Mouse (Mus musculus): ENCODE measurements around the gene Foxn2. TPM values are rescaled to one million over a fixed set of nuclear protein-coding genes. Genes with fewer than 3 reads are reported as not detected.
"Not testable (repeated sequence)": the region's sequence is repeated elsewhere in the genome, so short reads cannot be mapped to it uniquely, and the experiment has no call there.

Gene Foxn2
- total RNA-seq (2015; ENCODE audit: low replicate concordance) (16.3 and 17.3 TPM in 2 replicates), total RNA-seq (2017; ENCODE audit: low replicate concordance) (13.4 and 21.0 TPM in 2 replicates)

DNA sequence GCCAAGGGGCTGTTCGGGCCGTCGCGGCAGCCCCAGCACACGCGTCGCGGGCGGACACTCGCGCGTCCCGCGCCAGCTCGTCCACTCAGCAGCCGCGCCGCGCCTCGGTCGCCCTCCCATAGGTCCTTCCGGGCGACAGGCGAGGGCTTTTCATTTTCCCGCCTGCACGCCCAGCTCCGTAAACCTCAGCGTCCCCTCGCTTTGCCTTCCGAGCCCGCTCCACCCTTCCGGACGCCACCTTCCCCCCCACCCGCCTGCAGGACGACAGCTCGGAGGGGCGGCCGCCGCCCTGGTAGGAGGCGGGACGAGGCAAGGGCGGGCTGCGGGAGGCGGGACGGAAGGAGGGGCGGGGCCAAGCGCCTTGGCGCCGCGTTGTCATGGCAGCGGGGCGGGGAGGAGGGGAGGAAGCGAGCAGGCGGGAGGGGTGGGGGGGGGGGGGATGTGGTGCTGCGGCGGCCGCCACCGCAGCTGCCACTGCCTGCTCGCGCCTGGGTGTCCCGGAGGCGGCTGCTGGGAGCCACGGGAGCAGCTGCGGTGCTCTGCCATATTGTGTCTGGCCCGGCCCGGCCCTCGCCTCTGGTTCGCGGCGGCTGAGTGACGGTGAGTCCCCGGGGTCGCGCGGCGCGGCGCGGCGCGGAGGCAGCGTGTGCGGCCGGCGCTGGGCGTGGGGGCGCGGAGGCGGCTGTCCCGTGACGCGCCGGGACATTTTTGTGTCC lies at the start of gene Foxn2:
Gene Foxn2 (plus strand): TSS at position 427 of the 716 bp plus-strand sequence.
- ATAC-seq (replicated peaks; ENCODE audit: low FRiP score, poor library complexity, severe bottlenecking): peak; percentile 95

DNA sequence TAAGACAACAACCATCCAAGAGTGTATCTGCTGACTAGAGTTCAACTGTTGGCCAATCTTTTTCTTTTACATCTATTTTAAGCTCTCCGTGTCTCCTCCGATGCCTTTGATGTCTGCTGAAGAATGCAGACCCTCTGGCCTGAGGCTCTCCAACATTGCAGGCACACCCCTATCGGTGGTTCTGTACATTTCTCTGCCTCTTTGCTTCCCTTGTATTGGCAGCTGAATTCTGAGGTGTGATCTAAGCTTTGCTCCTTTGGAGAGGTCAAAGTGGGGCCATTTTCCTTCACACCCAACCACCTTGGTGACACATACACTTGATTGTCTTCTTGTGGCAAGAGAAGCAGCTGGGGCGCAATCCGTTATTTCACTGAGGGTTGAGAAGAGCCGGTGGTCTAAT lies 43.0 kb upstream of the Foxn2 start:
- no peak for ATAC-seq (replicated peaks; ENCODE audit: low FRiP score, poor library complexity, severe bottlenecking)

DNA sequence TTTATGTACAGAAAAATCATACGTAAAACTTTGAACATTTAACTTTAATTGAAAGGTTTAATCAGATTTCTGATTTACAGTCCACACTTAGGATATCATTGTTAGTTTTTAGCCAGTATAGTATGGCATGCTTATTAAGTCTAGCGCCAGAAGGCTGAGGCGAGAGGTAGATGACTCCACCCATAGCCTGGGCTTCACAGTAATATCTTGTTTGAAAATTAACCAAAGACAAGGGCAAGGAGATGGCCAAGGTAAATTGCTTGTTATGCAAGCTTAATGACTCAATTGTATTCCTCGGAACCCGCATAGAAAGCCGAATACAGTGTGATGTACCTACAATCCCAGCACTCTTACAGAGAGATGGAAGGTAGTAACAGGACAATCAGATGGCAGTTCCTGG lies 42.4 kb upstream of the Foxn2 start:
- no peak for ATAC-seq (replicated peaks; ENCODE audit: low FRiP score, poor library complexity, severe bottlenecking)

DNA sequence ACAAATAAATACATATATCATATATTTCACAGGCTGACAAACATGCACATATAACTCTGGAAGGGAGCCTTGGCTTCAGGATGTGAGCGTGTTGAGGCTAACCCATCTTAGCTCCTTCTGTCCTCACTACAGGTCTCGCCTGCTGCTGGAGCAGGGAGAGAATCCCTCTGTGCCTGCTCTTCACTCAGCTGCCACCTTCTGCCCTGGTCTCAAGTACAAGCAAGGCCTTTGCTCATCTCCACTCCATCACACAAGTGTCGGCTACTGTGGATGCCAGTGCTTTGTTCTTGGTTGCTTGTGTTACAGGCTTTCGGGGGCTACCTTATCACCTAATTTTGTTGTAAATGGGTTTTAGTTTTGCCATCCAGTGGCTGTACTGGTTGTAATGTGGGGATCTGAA lies 41.7 kb upstream of the Foxn2 start:
- no peak for ATAC-seq (replicated peaks; ENCODE audit: low FRiP score, poor library complexity, severe bottlenecking)

DNA sequence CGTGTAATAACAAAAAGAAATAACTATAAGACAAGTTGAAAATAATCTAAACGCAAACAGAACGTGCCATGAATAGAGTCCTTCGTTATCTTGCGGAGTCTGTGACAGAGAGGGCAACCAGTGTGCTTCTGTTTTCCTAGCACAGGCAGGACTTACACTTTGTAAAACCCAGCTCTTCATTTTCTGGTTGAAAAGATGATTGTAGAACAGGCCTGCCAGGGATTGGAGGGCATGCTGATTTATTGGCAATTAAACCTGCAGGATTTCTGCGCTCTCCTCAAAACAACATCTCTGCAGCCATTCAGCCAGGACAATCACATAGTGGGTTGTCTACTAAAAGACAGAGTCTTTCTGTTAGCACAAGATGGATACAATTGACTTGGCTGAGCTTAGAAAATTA lies 40.4 kb upstream of the Foxn2 start:
- no peak for ATAC-seq (replicated peaks; ENCODE audit: low FRiP score, poor library complexity, severe bottlenecking)

DNA sequence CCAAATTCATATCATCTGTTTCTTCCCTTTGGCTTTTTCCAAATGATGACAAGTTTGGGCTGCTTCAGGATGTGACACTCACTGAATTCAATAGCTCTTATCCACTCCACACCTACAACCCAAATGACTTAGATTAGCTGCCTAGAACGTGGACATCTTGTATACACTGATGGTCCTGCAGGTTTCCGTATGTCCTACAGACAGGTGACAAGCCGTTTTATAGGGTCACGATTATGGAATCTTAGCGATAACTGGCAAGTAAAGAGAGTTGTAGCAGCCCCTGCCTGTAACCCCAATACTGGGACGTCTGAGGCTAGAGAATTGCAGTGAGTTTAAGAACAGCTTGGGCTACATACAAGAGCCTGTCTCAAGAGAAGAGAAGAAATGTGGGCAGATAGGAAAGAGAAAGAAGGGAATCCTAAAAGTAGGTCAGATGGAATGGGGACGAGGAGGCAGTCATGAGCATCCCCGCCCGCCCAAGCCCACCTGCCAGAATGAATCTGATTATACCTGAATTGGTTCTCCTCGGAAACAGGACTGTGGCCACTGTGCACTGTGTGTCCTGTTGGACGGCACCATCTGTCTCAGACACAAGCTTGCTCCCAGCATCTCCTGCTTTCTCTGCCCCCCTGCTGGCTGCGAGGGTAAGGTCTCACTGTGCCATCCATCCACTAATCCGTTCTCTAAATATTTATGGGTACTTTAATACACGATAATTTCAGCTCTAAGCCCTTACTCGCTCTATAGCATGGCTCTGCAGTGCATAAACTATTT lies 39.6 kb upstream of the Foxn2 start:
- no peak for ATAC-seq (replicated peaks; ENCODE audit: low FRiP score, poor library complexity, severe bottlenecking)

DNA sequence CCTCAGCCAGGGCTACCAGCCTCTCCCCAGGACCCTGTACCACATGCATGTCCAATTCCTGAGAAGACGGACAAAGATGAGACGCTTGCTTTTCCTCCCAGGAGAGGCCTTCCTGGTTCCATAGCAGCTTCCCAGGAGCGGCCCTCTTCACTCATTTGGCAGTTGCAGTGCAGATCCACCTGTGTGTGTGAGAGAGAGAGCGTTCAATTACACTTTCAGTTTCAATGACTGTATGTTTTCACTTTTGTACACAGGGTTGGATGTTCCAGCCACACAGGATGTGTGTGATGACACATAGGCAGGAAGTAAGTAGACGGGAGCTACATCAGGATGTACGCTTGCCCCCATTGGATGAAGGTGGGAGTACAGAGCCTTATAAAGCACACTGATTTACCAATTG lies 37.2 kb upstream of the Foxn2 start:
- no peak for ATAC-seq (replicated peaks; ENCODE audit: low FRiP score, poor library complexity, severe bottlenecking)

DNA sequence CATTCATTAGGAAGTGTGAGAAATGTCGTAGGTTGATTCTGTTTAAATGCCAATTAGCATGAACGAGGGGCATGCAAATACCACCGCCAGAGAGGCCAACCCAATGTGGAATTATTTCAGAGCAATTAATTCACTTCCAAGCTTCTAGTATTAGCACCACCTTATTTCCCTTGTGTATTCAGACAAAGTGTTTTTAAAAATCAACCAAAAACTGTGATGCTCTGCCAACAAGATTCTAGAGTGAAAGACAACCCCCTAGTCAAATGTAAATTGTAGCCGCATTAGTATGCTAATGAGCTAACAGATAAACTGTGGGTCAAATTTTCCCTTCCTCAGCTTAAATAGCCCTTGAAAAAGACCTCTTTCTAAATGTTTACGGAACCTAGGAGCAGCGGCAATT lies 36.0 kb upstream of the Foxn2 start:
- ATAC-seq (replicated peaks; ENCODE audit: low FRiP score, poor library complexity, severe bottlenecking): no peak

DNA sequence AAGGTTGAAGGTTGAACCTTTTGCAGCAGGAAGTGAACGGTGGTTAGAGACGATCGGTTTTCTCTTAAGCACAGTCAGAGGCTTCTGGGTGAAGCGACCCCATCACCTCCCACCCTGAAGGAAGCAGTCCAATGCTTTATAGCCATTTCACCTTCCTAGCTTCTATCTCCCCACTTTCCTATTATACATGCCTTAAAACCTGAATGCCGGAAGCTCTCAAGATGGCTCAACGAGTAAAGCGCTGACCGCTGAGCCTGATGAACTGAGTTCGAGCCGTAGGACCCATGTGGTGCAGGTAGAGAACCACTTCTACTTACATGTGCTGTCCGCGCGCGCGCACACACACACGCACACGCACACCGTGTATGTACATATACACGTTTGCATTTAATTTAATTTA lies 35.4 kb upstream of the Foxn2 start:
- ATAC-seq (replicated peaks; ENCODE audit: low FRiP score, poor library complexity, severe bottlenecking): no peak

DNA sequence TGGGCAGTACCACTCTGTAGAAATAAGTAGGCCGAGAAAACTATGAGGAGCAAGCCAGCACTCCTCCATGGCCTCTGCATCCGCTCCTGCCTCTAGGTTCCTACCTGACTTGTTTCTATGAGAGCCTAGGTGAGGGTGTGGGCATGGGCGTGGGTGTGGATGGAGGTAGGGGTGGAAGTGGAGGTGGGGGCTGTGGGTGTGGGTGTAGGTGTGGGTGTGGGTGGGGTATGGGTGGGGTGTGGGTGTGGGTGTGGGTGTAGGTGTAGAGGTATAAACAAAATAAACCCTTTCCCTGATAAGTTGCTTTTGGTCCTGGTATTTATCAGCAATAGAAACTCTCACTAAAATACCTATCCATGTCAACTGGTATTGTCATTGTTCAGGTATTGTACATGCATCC lies 30.8 kb upstream of the Foxn2 start:
- ATAC-seq (replicated peaks; ENCODE audit: low FRiP score, poor library complexity, severe bottlenecking): no peak

DNA sequence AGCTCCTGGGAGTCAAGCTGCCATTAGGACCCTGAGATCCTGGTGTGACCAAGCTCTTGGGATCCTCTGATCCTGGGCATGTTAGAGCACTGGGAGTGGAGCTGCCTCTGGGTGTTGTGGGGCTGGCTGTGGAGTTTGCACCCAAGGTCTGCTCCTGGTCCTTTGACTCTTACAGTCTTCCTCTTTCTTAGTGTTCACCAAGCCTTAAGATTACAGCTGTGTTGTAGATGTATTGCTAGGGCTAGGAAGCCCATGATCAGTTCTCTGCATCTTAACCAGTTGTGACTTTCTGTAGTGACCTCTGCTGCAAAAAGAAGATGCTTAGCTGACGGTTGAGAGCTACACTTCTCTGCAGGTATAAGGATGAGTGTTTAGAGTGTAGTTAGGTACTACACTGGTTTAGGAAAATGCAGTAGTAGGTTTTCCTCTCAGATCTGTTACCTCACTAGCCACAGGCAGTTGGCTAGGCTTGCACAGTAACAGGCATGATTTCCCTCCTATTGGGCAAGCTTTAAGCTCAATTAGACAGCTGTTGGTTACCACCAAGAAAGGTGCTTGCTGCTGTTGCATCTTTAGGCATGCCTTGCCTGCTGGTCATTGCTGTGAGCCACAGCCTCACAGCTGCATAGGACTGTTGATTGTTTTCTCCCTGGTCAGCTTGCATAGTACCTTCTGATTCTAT lies 27.2 kb upstream of the Foxn2 start:
- ATAC-seq (replicated peaks; ENCODE audit: low FRiP score, poor library complexity, severe bottlenecking): no peak

DNA sequence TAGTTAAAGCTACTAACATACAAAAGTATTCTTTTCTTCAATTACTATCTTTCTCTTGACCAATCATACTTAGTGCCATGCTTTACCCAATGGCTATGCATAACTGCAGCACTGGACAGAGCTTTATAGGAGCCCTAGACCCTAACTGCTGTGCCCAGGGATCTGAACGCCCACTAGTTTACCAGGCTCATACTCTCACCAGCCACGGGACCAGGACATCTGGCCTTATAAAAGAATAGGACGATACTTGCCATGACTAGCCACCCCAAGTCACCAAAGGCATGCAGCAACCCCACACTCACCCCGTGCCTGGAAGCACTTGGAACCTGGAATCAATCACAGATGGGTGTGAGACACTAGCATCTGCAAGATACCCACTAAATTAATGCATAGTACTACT lies 20.1 kb upstream of the Foxn2 start:
- no peak for ATAC-seq (replicated peaks; ENCODE audit: low FRiP score, poor library complexity, severe bottlenecking)

DNA sequence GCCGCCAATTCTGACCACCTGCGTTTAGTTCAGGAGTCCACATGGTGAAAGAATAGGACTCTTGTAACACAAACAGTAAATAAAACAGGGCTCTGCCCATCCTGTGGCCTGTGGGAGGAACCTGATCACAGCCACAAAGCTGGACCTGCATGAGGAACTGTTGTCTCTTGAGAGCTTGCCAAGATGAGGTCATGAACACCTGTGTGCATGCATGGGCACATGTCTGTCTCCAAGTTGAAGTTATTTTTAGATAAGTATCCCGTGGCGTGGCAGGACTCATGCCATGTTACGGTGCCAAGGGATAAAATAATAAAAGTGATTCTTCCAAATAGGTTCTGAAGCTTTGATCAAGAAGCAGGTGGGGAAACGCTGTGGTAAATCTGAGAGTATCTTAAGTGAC lies 19.3 kb upstream of the Foxn2 start:
- no peak for ATAC-seq (replicated peaks; ENCODE audit: low FRiP score, poor library complexity, severe bottlenecking)

DNA sequence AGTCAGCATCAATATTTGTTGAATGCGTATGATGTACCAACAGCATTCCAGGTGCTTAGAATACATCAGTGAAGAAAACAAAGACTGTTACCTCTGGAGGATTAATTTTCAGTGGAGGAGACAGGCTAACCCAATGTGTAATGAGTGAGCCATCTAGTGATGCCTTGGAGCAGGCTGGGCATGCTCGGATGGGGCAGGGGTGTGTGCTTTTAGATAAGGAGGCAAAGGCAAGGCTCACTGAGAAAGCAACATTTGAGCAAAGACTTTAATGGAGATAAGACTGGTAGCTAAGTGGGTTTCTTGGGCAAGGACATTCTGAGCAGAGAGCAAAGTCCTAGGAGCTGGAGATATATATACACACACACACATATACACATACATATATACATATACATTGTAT lies 9.8 kb upstream of the Foxn2 start:
- peak; percentile 93 for ATAC-seq (replicated peaks; ENCODE audit: low FRiP score, poor library complexity, severe bottlenecking)

DNA sequence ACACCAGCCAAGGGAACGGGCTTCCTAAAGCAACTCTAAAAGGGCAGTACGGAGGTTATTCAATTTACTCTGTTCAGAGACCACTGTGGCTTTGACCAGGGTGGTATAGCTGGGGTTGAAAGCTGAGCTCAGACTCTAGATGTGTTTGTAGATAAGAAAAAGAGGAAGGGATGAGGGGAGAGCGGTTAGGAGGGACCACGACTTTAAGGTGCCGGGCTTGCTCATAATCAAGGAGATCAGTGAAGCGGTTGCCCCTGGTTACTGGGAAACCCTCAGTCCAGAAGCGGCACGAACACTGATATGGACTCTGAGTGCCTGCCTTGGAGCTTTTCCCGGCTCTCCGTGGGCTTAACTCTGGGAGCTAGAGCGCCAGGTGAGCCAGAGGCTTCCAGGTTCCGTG lies 9.0 kb upstream of the Foxn2 start:
- peak; percentile 64 for ATAC-seq (replicated peaks; ENCODE audit: low FRiP score, poor library complexity, severe bottlenecking)

DNA sequence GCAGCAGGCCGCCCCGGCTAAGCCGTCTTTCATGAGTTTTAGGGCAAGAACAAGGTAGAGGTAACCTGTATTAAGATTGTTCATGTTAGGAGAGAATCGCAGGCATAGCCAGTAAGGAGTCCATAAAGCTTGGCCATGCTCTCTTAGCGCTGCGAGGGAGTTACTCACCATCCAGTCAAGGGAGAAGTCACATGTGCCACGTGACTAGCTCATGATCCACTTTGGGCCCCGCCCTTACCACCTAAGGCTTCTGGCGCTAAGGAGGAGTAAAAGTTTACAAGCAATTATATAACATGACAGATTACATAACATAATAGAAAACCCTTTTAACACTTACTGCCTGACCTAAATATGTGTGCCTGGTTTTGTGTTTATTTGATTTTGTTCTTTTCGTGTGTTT lies 8.5 kb upstream of the Foxn2 start:
- peak; percentile 78 for ATAC-seq (replicated peaks; ENCODE audit: low FRiP score, poor library complexity, severe bottlenecking)

DNA sequence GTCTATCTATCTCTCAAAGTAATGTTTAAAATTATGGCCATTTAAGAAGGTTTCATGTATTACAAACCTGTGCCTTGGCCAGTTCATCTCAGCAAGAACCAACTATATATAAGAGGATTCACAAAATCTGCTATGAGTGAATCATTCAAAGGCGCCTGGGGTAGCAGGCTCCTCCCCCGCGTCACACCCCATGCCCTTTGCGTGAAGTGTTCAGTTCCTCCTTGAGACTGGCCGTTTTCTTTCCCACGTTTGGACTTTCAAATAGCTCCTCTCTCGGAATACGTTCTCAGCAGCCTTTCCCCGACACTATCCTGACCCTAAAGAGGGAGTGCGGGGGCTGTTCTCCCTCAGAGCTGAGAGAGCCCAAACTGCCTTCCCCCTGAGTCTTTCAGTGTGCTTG lies 5.2 kb upstream of the Foxn2 start:
- no peak for ATAC-seq (replicated peaks; ENCODE audit: low FRiP score, poor library complexity, severe bottlenecking)

DNA sequence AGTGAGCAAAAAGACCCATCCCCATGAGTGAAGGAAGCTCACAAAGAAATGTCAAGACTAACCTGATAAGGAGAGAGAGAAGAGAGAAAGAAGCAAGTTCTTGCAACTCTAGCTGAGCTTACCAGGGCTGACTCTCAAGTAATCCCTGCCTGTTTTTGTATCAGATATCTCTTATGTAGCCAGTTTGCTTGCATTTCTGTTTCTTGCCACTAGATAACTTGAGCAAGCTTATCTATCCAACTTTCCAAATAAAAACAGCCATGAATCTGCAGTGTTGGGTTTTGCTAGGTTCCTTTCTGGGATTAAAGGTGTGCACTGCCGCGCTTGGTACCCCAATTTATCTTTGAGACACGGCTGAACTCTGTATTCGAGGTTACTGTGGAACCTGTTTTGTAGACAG lies 4.2 kb upstream of the Foxn2 start:
- no peak for ATAC-seq (replicated peaks; ENCODE audit: low FRiP score, poor library complexity, severe bottlenecking)

DNA sequence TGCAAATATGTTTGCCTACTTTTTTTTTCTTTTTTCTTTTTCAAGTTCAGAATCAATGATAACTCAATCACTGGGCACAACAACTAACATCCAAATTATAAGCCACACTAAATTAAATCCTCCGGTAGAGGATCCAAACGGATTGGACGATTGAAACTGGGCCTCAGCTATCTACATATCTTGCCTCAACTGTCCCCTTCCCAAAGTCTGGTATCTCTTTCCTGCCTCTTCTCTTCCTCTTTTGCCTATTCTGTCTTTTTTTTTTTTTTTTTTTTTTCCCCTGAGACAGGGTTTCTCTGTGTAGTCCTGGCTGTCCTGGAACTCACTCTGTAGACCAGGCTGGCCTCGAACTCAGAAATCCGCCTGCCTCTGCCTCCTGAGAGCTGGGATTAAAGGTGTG lies 3.8 kb upstream of the Foxn2 start:
- not testable (repeated sequence) for ATAC-seq (replicated peaks; ENCODE audit: low FRiP score, poor library complexity, severe bottlenecking)

DNA sequence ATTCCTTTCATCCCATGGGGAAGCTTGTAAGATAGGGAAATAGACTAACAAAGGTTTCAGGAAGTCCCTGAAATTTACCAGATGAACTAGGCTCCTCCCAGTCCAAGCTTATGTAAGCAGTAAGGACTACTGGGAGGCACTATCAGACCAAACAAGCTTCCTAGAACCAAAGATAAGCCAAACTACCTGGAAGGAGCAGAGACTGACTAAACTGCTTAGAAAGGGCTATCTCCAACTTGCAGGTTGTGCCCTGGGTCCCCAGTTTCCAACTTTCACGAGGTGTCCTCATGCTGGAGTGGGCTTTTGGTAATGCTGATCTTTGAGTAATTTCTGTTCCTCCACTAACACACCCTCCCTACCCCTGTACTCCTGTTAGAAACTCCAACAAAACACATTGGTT lies 3.1 kb upstream of the Foxn2 start:
- ATAC-seq (replicated peaks; ENCODE audit: low FRiP score, poor library complexity, severe bottlenecking): no peak

DNA sequence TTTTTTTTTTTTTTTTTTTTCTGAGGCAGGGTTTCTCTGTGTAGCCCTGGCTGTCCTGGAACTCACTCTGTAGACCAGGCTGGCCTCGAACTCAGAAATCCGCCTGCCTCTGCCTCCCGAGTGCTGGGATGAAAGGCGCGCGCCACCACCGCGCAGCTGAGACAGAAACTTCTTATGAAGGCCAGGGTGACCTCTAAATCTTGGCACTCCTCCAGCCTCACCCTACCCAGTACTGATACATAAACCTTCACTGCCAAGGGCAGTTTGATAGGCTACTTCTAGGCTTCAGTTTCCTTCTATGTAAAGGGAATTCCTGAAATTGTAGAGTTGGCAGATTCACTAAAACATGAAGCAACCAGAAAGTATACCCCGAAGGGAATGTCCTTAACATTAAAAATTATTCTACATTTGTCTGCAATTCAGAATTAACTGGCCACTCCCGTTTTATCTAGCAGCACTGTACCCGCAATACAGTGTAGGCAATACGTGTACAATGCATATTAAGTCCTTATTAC lies 918 bp upstream of the Foxn2 start:
- ATAC-seq (replicated peaks; ENCODE audit: low FRiP score, poor library complexity, severe bottlenecking): no peak

Data from erythroblast, adult 5-6 weeks (primary cell).